Mouse (Mus musculus) liver, adult 2 months (tissue): ENCODE data around the gene Frmd6.

Source experiments
- CTCF ChIP-seq: fragments of 200-500 bp; IDR thresholded peaks from 2 replicates; pipeline ENCODE4 v1.5.1; 2011; ENCODE audit warnings: low read depth, low read length, control low read depth
- POLR2A ChIP-seq: fragments of 200-500 bp; IDR thresholded peaks from 2 replicates; pipeline ENCODE4 v1.6.1; 2011; ENCODE audit warnings: low read length, control low read depth; ENCODE audit not compliant: insufficient read depth; ENCODE audit errors: extremely low read depth

DNA sequence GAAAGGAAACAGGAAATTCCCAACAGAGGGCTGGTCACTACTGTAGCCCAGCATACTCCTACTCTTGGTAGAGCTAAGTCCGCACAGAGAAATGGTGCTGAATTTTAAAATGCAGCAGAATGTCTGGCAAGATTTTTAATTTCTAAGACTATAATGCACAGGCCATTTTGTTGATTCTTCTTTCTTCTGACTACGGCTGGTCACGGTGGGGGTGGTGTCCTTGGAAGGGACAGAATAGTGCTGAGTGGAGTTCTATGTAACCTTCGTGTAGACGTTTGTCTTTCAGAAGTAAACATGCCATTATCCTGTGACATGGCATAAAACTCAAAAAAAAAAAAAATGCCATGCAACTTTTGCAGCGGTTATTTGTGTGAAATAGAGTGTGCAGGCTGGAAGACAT lies 32.0 kb upstream of the Frmd6 start:
- TF ChIP-seq CTCF (no peak), POLR2A (no peak)
